Mouse (Mus musculus): ENCODE data around the gene Ttc7b.

Ttc7b gene

DNA sequence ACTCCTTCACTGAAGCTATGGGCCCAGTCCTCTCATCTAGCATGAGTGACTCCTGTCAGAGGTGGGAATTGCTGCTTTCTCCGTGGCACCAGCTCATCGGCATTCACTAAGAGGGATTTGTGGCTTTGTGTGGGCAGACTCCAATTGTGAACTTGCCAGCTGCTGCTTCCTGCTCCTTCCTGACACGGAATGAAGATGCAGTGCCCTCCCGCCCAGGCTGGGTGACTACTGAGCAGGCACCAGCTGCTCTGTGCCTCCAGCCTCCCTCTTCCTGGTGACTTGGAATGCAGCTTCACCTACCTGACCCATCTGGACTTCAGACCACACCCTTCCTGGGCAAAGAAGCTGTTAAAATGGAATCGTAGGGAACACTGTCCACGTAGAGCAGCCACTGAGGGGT, 257.8 kb downstream of the Ttc7b start:
- DNase-seq = no peak

DNA sequence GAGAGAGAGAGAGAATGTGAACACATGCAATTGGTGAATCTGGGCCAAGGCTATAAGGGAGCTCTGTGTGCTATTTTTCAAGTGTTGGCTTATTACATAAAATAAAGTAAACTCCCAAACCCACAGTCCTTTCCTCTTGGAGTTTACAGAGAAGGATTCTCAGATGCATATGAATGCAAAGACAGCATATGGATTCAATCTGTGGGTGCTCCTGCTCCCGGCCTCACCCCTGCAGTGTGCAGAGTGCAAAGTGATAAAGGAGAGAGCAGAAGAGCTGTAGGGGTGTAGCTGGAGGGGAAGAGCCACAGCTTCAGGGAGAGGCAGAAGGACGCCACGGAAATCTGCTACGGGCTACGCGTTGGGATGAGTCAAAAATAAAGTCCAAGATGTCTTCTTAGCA, 258.9 kb downstream of the Ttc7b start:
- no peak for DNase-seq

DNA sequence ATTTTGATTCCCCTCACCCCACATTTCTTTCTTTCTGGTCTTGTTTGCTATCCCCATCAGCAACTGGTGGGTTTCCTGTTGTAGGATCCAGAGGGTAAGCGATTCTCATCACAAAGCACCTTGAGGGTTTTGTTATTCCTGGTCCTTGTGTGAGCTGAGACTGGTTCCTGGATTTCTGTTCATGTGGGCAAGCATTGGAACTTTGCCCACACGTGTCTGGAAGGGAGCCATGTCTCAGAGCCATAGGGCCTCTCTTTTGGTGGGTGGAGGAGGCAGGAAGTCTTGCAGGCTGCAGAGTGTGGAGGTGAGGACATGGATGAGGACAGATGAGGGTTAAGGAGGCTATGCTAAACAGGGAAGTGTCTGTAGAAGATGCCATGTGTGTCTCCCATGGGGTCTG, 260.5 kb downstream of the Ttc7b start:
- no peak for DNase-seq

DNA sequence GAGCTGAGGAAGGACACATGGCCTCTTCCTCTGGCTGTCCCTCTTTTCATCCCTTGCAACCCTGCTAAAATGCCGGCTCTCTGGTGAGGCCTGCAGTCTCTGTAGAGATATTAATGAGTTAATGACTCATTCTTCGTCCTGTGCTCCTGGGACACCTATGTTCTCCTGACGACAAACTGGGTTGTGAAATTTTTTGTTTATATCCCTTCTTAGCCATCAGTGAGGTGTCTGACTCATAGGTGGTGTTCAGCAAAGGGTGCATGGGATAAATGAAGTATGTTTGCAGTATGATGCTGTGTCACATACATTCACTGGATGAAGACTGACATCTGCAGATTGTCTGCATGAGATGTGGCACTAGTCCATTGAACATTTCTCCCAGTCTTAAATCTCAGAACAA, 262.8 kb downstream of the Ttc7b start:
- no peak for DNase-seq

DNA sequence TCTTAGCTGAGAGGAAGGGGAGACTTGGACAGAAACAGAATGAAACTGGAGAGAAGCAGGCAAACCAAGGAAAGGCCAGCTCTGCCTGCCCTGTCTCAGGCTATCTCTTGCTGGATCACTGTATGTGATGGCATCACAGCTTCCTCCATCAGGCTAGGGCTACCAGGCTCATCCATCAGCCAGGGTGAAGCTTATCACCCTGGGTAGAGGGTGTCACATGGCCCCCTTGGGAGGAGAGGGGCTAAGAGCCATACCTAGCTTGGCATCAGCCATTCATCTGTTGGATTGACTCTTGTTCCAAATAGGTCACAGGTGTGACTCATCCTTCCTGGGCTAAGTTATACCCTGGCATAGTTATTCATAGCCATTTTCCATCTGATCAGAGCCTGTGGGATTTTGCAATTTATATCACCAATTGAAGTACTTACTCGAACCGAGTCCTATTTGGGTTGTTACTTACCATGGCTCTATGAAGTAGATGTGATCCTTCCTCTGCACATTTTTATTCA, 265.1 kb downstream of the Ttc7b start:
- DNase-seq = no peak

DNA sequence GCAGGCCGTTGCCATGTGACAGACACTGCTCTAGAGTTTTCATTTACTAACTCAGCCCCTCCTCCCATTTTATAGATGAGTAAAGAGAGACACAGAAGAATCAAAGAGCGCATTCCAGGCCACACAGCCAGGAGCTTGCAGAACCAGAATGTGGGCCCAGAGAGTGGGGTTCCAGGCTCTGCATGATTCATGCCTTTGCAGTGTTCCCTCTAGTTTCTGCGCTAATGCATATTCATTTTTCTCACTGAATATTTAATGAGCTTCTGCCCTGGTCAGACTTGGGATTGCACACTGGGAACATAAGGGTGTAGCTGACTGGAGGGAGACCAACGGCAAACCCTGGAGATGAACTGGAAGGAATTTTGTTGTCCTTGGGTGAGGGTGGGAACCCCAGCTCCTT, 266.2 kb downstream of the Ttc7b start:
- no peak for DNase-seq

Measured in thymus, adult 18-20 months (tissue).